Mouse (Mus musculus): ENCODE measurements around the gene Mmel1. TPM values are rescaled to one million over a fixed set of nuclear protein-coding genes. Genes with fewer than 3 reads are reported as not detected.

Gene Mmel1
- 0.12 and 0.62 TPM in 2 replicates for polyA plus RNA-seq (2016; fragmentation: Nextera tagmentation; extraction: Ambion mirVana)

DNA sequence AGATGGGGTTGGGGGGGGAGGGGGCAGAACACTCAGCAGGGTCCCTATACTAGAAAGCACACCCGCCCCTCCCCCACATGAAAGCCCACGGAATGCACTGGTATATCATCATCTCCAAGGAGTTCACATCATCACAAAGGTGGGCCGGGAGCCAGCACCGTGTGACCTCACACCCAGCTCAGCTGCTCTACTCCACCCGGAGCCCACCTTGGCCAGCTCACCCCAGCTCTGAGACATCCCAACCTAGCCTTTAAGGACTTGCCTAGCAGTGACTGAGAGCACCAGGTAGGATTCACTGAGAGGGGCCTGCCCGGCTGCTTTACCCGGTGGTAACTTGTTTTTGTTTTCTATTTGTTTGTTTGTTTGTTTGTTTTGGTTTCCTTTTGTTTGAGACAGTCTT lies at the start of gene Mmel1:
TSS of gene Mmel1 (plus strand) at position 146 of the 400 bp plus-strand sequence.
- no peak for DNase-seq (ENCODE audit: low spot score)
- 82% methylated on average over 7 of the region's 7 CpGs for WGBS
- no peaks in the 10 kb centered on the region for H3K36me3 ChIP-seq

DNA sequence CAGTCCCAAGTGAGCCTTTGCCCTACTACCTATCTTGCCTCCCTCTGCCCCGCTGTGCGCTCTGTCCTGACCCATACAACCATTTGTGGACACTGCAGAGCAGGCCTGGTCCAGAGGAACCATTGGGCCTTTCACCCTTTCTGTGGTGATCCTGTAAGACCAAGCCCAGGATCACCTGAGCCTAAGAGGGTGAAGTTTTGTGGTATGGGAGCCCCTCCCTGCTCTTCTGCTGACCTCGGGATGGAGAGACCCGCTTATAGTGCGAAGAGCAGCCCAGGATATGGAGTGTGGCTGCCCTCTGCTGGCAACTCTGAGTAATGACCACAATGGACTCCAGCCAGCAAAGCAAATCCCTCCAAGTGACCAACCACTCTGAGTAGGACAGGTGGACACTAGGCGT lies 43.7 kb upstream of the Mmel1 start:
- no peaks in the 10 kb centered on the region for H3K9me3 ChIP-seq
- 33% methylated on average over 6 of the region's 6 CpGs for WGBS
- H3K27ac ChIP-seq, result no peak overlapping the region
- H3K4me3 ChIP-seq, result no peak overlapping the region
- peaks cover 27% of the 10 kb centered on the region for H3K27me3 ChIP-seq (ENCODE audit: insufficient read depth, poor library complexity, severe bottlenecking)
- H3K36me3 ChIP-seq, result no peaks in the 10 kb centered on the region
- peak; percentile 84 for DNase-seq (ENCODE audit: low spot score)
- peaks cover 17% of the 10 kb centered on the region for H3K4me1 ChIP-seq

More for the DNA sequence above, at the start of gene Mmel1:
- peaks cover 21% of the 10 kb centered on the region for H3K4me1 ChIP-seq
- no peaks in the 10 kb centered on the region for H3K9me3 ChIP-seq
- H3K27ac ChIP-seq, result no peak within 1 kb of the TSS
- peaks cover 66% of the 10 kb centered on the region for H3K27me3 ChIP-seq (ENCODE audit: insufficient read depth, poor library complexity, severe bottlenecking)
- H3K4me3 ChIP-seq, result no peak within 1 kb of the TSS

DNA sequence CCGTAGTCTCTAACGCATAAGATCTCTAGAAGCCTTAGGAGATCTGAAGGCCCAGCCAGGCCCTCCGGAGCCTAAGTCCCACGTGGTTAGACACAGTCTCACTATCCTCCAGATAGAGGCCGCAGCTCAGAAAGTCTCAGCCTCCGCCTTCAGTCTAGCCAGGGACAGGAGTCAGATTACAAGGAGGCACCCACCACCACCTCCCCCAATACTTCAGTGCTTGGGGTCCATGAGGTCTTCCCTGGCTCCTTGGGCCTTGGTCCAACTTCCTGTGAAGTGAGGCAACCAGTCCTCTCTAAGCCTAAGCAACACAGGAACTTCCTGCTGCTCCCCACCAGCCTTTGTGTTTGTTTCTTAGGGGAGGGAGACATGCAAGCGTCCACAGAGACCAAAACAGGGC lies 43.2 kb upstream of the Mmel1 start:
- no peak for DNase-seq (ENCODE audit: low spot score)
- Histone ChIP-seq H3K27ac (peak overlapping the region; percentile 23; the same call in 1 of the 2 replicates), H3K4me3 (no peak overlapping the region), H3K27me3 (ENCODE audit: insufficient read depth, poor library complexity, severe bottlenecking) (peaks cover 27% of the 10 kb centered on the region), H3K4me1 (peaks cover 17% of the 10 kb centered on the region), H3K9me3 (no peaks in the 10 kb centered on the region), H3K36me3 (no peaks in the 10 kb centered on the region)
- WGBS, result 48% methylated on average over 7 of the region's 7 CpGs

DNA sequence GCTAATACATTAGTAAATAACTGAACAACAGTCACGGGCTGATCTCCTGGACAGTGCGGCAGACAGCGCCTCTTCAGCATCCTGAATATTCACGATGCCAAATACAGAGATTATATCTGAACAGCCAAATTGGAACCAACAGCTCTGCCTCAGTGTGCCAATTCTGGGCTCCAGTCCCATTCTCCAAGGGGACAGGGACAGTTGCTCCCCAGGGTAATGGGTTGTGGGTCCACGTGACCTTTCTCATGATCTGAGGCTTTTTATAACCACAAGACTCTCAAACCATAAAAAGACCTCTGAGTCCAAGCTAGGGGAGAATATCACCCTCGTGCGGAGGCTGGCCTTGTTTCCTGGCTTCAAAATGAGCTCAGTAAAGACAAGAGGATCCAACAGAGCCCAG lies 42.2 kb upstream of the Mmel1 start:
- no peaks in the 10 kb centered on the region for H3K9me3 ChIP-seq
- no peak for DNase-seq (ENCODE audit: low spot score)
- no peak overlapping the region for H3K27ac ChIP-seq
- no peaks in the 10 kb centered on the region for H3K36me3 ChIP-seq
- H3K27me3 ChIP-seq (ENCODE audit: insufficient read depth, poor library complexity, severe bottlenecking), result peaks cover 22% of the 10 kb centered on the region
- H3K4me1 ChIP-seq, result peaks cover 24% of the 10 kb centered on the region
- WGBS, result 83% methylated on average over 7 of the region's 7 CpGs
- no peak overlapping the region for H3K4me3 ChIP-seq

DNA sequence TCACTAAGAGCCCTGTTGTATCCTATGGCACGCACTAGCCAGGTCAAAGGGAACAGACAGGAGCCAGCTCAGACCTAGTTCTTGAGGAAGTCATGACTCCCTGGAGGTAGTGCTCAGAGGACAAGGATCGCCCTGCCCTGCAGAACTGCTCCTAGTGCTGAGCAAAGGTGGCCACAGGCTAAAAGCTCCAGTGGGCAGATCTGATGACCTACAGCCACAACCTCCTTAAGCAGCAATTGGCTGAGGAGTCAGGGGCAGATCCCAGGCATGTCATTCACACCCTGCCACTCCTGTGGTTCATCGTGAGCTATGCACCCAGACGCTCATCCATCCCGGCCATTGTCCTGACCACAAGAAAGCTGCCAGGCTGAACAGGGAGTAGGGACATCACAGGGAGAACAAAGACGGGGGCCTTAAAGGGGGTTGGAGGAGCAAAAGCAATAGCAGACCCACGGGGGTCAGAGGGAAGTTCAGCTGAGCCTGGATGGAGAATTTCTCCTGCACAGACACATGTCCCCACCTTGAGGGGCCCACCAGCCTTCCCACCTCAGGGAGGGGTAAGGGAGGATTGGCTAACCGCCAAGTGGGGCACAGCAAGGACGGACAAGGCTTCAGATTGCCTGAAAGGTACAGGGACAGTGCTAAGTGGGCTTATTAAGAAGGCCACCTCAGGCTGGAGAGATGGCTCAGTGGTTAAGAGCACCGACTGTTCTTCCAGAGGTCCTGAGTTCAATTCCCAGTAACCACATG lies 41.3 kb upstream of the Mmel1 start:
- peak overlapping the region; percentile 54; the same call in 1 of the 2 replicates for H3K27ac ChIP-seq
- H3K36me3 ChIP-seq, result no peaks in the 10 kb centered on the region
- H3K4me3 ChIP-seq, result no peak overlapping the region
- no peaks in the 10 kb centered on the region for H3K9me3 ChIP-seq
- WGBS, result 48% methylated on average over 10 of the region's 10 CpGs
- DNase-seq (ENCODE audit: low spot score), result no peak
- H3K4me1 ChIP-seq, result peaks cover 26% of the 10 kb centered on the region
- peaks cover 18% of the 10 kb centered on the region for H3K27me3 ChIP-seq (ENCODE audit: insufficient read depth, poor library complexity, severe bottlenecking)

DNA sequence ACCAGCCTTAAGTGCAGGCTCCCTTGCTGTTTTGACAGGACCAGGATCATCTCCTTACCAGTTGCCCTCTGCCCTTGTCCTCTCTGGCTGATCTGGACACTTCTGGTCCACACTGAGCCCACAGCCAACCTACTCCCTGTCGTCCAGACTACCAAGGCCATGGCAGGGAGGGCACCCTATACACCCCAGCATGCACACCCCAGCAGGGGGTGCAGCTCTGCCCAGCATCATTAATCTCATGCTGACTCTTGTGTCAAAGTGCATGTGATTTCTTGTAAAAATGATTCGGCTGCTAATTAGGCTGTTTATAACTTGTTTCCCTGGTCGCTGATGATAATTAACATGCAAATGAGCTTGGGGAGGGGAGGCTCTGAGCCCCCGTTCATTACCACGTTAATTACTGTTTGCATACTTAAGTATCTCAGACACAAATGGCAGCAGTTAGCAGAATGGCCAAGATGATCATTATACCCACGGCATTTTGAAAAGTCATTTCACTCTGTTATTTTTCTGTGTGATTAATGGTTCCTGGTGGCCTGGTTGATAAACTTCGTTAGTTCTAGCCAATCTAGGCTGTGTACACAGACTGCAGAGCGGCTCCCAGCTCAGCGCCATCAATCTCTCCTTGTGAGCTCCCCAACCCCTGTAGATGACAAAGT lies 37.3 kb upstream of the Mmel1 start:
- Histone ChIP-seq H3K4me3 (no peak overlapping the region), H3K27me3 (ENCODE audit: insufficient read depth, poor library complexity, severe bottlenecking) (peaks cover 25% of the 10 kb centered on the region), H3K36me3 (no peaks in the 10 kb centered on the region), H3K4me1 (peaks cover 24% of the 10 kb centered on the region), H3K9me3 (no peaks in the 10 kb centered on the region), H3K27ac (no peak overlapping the region)
- 56% methylated on average over 9 of the region's 9 CpGs for WGBS
- DNase-seq (ENCODE audit: low spot score), result no peak

DNA sequence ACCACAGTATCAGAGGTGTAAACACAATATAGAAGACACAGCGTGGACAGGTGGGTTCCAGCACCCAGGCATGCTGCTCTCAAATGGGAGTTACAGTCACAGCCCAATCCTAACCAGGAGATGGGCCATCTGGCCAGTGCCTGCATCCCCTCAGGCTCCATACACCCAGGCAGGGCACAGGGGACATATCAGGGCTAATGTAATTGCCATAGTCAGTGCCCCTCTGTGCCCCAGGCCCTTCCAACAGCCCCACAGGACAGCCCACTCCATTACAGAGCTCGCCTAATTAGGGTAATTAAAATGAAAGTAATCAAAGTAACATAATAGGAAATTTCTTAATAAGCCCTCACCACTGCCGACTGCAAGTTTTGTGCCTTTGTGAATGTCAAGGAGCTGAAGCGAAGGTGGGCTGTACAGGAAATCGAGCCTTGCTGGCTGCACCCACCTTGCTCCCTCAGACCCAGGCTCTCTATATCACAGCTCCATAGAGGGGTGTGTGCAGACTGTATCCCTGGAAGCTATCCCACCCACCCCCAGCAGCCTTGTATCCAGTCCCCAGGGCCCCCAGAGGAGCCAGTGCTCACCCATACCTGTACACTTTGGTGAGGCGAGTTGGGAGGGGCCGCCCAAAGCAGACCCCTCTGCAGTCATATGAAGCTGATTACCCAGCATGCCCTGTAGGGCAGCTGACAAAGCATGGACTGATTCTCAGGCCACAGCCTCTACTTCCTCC lies 33.0 kb upstream of the Mmel1 start:
- H3K9me3 ChIP-seq, result no peaks in the 10 kb centered on the region
- peaks cover 42% of the 10 kb centered on the region for H3K27me3 ChIP-seq (ENCODE audit: insufficient read depth, poor library complexity, severe bottlenecking)
- no peaks in the 10 kb centered on the region for H3K36me3 ChIP-seq
- H3K27ac ChIP-seq, result no peak overlapping the region
- WGBS, result 75% methylated on average over 7 of the region's 7 CpGs
- DNase-seq (ENCODE audit: low spot score), result no peak
- H3K4me1 ChIP-seq, result peaks cover 17% of the 10 kb centered on the region
- H3K4me3 ChIP-seq, result no peak overlapping the region

DNA sequence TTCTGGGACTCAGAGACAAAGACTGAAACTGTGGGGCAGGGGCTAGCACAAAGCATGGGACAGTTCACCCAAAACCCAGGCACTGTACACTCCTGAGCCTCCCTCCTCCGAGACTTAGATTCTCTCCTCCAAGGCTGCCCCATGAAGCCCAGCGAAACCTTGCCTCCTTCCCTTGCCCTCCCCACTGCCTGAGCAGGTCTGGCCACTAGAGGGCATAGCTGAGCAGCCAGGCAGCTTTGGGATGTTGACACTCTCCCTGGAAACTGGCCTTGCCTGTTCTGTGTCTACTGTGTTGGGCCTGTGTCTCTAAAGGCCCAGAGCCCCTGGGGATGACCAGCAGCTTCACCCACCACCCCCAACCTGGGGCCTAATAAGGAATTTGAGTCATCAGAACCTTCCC lies 32.2 kb upstream of the Mmel1 start, which contains the start of gene Ttc34:
TSS of gene Ttc34 (plus strand) at position 290 of the 400 bp plus-strand sequence.
- Histone ChIP-seq H3K4me3 (no peak within 1 kb of the TSS), H3K4me1 (peaks cover 11% of the 10 kb centered on the region), H3K27ac (no peak within 1 kb of the TSS), H3K27me3 (ENCODE audit: insufficient read depth, poor library complexity, severe bottlenecking) (peaks cover 42% of the 10 kb centered on the region), H3K9me3 (no peaks in the 10 kb centered on the region), H3K36me3 (no peaks in the 10 kb centered on the region)
- DNase-seq (ENCODE audit: low spot score), result no peak
- WGBS, result 49% methylated on average over 2 of the region's 2 CpGs

DNA sequence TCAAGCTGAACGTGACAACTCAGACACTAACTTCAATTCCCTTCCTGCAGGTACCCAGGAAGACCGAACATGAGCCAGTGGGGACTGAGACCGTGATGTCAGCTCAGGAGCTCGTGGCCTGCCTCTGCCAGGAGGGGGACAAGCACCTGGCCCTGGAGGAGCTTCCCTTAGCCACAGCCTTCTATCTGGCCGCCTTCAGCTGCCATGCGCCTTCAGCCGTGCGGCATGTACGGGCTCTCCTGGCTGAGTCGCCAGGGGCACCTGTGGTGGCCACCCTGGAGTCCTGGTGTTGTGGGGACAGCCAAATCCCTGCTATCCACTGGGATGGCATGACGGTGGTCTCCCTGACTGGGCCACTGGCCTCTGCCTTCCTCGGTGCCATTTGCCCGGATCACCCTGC lies 30.6 kb upstream of the Mmel1 start:
- Histone ChIP-seq H3K9me3 (no peaks in the 10 kb centered on the region), H3K36me3 (no peaks in the 10 kb centered on the region), H3K27me3 (ENCODE audit: insufficient read depth, poor library complexity, severe bottlenecking) (peaks cover 30% of the 10 kb centered on the region), H3K27ac (no peak overlapping the region), H3K4me1 (peaks cover 4% of the 10 kb centered on the region; the same call in 1 of the 2 replicates), H3K4me3 (no peak overlapping the region)
- 86% methylated on average over 13 of the region's 13 CpGs for WGBS
- DNase-seq (ENCODE audit: low spot score), result no peak

DNA sequence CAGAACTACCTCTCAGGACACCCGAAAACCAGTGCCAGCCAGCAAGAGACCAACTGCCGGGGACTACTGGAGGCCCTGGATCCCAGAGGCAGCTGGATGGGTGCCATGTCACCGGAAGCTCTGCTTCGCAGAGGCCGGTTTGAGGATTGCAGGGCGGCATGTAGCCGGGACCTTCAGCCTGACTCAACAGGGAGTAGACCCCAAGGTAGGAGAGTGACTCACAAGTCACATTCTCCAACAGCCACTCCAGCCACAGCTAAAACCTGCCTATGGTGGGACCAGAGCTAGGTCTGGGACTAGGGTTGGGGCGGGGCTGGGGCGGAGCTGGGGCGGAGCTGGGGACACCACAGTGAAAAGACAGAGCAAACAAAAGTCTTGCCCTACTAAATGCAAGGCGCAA lies 30.0 kb upstream of the Mmel1 start:
- Histone ChIP-seq H3K36me3 (no peaks in the 10 kb centered on the region), H3K4me3 (no peak overlapping the region), H3K9me3 (no peaks in the 10 kb centered on the region), H3K27ac (no peak overlapping the region), H3K27me3 (ENCODE audit: insufficient read depth, poor library complexity, severe bottlenecking) (peaks cover 26% of the 10 kb centered on the region), H3K4me1 (peaks cover 4% of the 10 kb centered on the region; the same call in 1 of the 2 replicates)
- 53% methylated on average over 11 of the region's 11 CpGs for WGBS
- no peak for DNase-seq (ENCODE audit: low spot score)

DNA sequence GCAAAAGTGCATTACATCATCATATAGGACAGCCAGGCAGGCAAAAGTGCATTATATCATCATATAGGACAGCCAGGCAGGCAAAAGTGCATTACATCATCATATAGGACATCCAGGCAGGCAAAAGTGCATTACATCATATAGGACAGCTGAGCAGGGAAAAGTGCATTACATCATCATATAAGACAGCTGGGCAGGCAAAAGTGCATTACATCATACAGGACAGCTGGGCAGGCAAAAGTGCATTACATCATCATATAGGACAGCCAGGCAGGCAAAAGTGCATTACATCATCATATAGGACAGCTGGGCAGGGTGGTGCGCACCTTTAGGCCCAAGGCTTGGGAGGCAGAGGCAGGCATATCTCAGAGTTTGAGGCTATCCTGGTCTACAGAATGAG lies 16.7 kb upstream of the Mmel1 start:
- Histone ChIP-seq H3K36me3 (no peaks in the 10 kb centered on the region), H3K4me3 (no peak overlapping the region), H3K4me1 (peaks cover 13% of the 10 kb centered on the region), H3K27me3 (ENCODE audit: insufficient read depth, poor library complexity, severe bottlenecking) (peaks cover 38% of the 10 kb centered on the region), H3K9me3 (no peaks in the 10 kb centered on the region), H3K27ac (no peak overlapping the region)
- 88% methylated on average over 1 of the region's 1 CpGs for WGBS
- no peak for DNase-seq (ENCODE audit: low spot score)

DNA sequence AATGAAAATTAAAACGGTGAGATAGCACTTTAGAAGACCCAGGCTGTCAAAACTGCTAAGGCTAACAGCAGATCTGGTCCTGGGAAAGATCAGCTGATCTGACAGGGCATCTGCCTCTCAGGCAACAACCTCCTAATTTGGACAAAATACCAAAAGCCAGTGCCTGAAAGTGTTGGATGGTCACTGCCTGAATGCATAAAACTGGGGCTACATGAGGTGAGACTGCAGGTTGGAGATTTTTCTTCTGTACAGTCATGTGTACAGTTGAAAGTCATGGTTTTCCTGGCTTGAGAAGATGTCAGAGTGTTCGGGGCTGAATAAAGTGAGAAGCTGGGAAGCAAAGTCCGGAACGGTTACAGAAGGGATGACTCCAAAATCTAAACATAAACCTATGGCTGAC lies 15.5 kb upstream of the Mmel1 start:
- Histone ChIP-seq H3K27me3 (ENCODE audit: insufficient read depth, poor library complexity, severe bottlenecking) (peaks cover 50% of the 10 kb centered on the region), H3K4me3 (no peak overlapping the region), H3K27ac (no peak overlapping the region), H3K9me3 (no peaks in the 10 kb centered on the region), H3K4me1 (peaks cover 13% of the 10 kb centered on the region), H3K36me3 (no peaks in the 10 kb centered on the region)
- DNase-seq (ENCODE audit: low spot score), result no peak
- 77% methylated on average over 4 of the region's 4 CpGs for WGBS
